Mouse (Mus musculus) midbrain, embryonic 10.5 days (tissue): ENCODE results near the gene Mark4. TPM values are rescaled to one million over a fixed set of nuclear protein-coding genes. Genes with fewer than 3 reads are reported as not detected.

Source experiments
- DNase-seq: peaks from one replicate; pipeline ENCODE4 v3.0.0-alpha.2; 2017; ENCODE audit warnings: low spot score
- H3K27ac ChIP-seq: fragments of 300-500 bp; sonication (generic); replicated peaks from 2 replicates; pipeline ENCODE4 v1.5.1; 2016; ENCODE audit warnings: mild to moderate bottlenecking
- H3K27me3 ChIP-seq: fragments of 300-500 bp; sonication (generic); 2 replicates; pipeline ENCODE4 v1.6.1; 2016; ENCODE audit warnings: low read depth, mild to moderate bottlenecking; ENCODE audit not compliant: poor library complexity, severe bottlenecking
- H3K36me3 ChIP-seq: fragments of 300-500 bp; sonication (generic); 2 replicates; pipeline ENCODE4 v1.6.1; 2016; ENCODE audit warnings: mild to moderate bottlenecking, moderate library complexity
- H3K4me1 ChIP-seq: fragments of 300-500 bp; sonication (generic); 2 replicates; pipeline ENCODE4 v1.6.1; 2016
- H3K4me3 ChIP-seq: fragments of 300-500 bp; sonication (generic); 2 replicates; pipeline ENCODE4 v1.5.1; 2016; ENCODE audit warnings: mild to moderate bottlenecking, moderate library complexity
- H3K9me3 ChIP-seq: fragments of 300-500 bp; sonication (generic); replicated peaks from 2 replicates; pipeline ENCODE4 v1.6.1; 2016; ENCODE audit warnings: mild to moderate bottlenecking
- WGBS: fragments of 180-500 bp; shearing (Covaris S2); methylation state at CpG from one replicate; pipeline ENCODE4 v1.1.7; 2016; 5-methylcytosine and 5-hydroxymethylcytosine counted together
- polyA plus RNA-seq: library from polyadenylated mRNA; unstranded; fragments of >200 nt; fragmentation: Nextera tagmentation; extraction: Ambion mirVana; gene quantifications from 2 replicates; pipeline ENCODE4 v1.2.1, GENCODE M21; 2016

Gene Mark4
- polyA plus RNA-seq, 1 experiment from 2014 or later: 8.0 TPM

DNA sequence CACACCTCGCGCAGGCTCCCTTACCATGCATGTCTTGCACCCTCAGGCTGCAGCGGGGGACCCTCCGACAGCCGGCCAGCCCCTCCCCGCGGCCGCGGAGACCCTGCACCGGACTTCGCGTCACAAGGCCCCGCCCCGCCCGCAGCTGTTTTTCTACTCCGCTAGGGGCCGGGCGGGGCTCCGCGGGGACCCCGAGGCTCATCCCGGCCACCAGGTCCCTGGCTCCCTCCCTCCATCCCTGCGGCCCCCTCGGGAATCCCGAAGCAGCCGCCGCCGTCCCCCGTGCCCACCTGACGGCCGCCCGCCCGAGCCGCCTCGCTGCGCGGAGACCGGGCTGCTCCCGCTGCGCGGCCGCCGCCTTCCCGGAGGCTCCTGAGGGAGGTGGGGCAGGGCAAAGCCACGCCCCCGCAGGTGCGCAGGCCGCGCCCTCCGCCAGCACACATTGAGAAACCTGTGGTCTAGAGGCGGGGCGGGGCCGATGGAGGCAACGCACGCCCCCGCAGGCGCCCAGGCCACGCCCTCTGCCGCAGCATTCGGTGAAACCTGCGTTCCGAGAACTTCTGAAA is 54.8 kb downstream of the Mark4 start, which contains the start of gene Klc3:
Gene Klc3, minus strand, starts transcription at position 374 of the 566 bp plus-strand sequence.
- Histone ChIP-seq H3K36me3 (no peaks in the 10 kb centered on the region), H3K27me3 (peaks cover 82% of the 10 kb centered on the region), H3K4me1 (peaks cover 27% of the 10 kb centered on the region), H3K4me3 (peak within 1 kb of the TSS; percentile 76), H3K9me3 (peaks cover 12% of the 10 kb centered on the region), H3K27ac (peak within 1 kb of the TSS; percentile 53; the same call in 1 of the 2 replicates)
- peak; percentile 48 for DNase-seq
- 1% methylated on average over 62 of the region's 62 CpGs for WGBS

GRCm38 (mm10) chr7:19402535-19403112 is 56.0 kb downstream of the Mark4 start:
- H3K9me3 ChIP-seq: peaks cover 12% of the 10 kb centered on the region
- peaks cover 90% of the 10 kb centered on the region for H3K27me3 ChIP-seq
- DNase-seq: no peak
- 90% methylated on average over 9 of the region's 9 CpGs for WGBS
- H3K36me3 ChIP-seq: no peaks in the 10 kb centered on the region
- no peak overlapping the region for H3K4me3 ChIP-seq
- H3K27ac ChIP-seq: no peak overlapping the region
- peaks cover 27% of the 10 kb centered on the region for H3K4me1 ChIP-seq

- peaks cover under 1% of the 10 kb centered on the region; the same call in 1 of the 2 replicates for H3K36me3 ChIP-seq
- H3K27ac ChIP-seq: no peak overlapping the region
- no peak for DNase-seq
- WGBS: 81% methylated on average over 4 of the region's 4 CpGs
- H3K4me1 ChIP-seq: peaks cover 27% of the 10 kb centered on the region
- peaks cover 12% of the 10 kb centered on the region for H3K9me3 ChIP-seq
- peaks cover 80% of the 10 kb centered on the region for H3K27me3 ChIP-seq
- no peak overlapping the region for H3K4me3 ChIP-seq
These were observed 57.7 kb downstream of the Mark4 start for GRCm38 (mm10) chr7:19400946-19401345.

DNA sequence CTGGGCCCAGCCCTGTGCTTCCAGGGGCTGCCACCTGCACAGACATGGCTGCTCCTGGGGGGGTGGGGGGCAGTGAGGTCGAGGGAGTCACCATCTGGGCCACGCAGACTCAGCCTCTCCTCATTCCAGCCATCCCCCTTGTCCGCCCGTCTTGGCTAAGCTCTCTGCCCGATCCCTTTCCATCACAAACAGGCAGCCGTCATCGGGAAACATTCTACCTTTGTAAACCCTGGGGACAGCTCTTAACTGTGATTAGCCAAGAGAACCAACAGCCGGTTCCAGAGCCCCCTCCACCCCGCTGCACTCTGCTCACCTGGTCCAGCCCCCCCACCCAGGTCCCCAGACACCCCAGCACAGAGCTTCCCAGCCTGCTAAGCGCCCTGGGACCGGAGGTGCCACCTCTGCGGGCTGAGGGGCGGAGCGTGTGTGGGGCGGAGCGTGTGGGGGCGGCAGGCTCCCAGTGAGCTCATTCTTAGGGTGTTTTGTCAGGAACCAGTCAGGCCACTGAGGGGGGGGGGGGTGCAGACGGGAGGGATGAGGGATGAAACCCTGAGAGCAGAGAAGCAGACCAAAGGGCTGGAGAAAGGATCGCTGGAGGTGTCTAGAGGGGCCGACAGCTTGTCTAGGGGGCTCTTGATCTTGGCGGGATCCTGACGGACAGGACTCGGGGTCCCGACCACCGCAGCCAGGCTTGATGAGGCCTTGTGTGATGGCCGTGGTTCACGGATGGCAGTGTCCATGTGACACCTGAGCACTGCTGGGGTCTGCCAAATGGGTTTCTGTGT is 58.9 kb downstream of the Mark4 start:
- WGBS: 2% methylated on average over 27 of the region's 27 CpGs
- 0 out of 2 replicates have a peak overlapping the region, but pooled peaks have one; percentile 3 for H3K27ac ChIP-seq

DNA sequence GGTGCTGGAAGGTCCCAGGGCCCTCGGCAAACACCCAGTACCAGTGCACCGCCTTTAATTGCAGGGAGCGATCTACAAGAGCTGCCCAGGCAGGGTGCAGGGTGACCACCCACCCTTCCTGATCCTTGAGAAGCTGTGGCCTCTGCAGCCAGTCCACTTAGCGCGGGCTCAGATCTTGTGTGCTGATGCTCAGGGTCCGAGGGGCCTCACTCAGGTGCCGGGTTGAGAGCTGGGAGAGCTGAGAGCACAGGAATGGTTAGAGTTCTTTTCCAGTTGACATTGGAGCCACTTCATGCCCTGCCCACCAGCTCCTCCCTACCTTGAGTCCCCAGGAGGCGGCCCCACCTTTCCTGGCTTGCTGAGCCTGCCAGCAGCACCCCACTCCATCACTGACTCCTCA is 64.1 kb downstream of the Mark4 start:
- peaks cover 65% of the 10 kb centered on the region for H3K36me3 ChIP-seq
- no peak for DNase-seq
- H3K27me3 ChIP-seq: peaks cover 15% of the 10 kb centered on the region
- 93% methylated on average over 8 of the region's 8 CpGs for whole genome bisulfite sequencing
- H3K4me1 ChIP-seq: peaks cover 5% of the 10 kb centered on the region
- H3K4me3 ChIP-seq: no peak overlapping the region; the same call in 1 of the 2 replicates
- H3K27ac ChIP-seq: no peak overlapping the region
- no peaks in the 10 kb centered on the region for H3K9me3 ChIP-seq

More for the DNA sequence above, 58.9 kb downstream of the Mark4 start:
- peak; percentile 53 for DNase-seq
- Histone ChIP-seq H3K27me3 (peaks cover 67% of the 10 kb centered on the region), H3K36me3 (peaks cover 13% of the 10 kb centered on the region), H3K4me1 (peaks cover 22% of the 10 kb centered on the region), H3K9me3 (peaks cover 12% of the 10 kb centered on the region), H3K4me3 (peak overlapping the region; percentile 50)

DNA sequence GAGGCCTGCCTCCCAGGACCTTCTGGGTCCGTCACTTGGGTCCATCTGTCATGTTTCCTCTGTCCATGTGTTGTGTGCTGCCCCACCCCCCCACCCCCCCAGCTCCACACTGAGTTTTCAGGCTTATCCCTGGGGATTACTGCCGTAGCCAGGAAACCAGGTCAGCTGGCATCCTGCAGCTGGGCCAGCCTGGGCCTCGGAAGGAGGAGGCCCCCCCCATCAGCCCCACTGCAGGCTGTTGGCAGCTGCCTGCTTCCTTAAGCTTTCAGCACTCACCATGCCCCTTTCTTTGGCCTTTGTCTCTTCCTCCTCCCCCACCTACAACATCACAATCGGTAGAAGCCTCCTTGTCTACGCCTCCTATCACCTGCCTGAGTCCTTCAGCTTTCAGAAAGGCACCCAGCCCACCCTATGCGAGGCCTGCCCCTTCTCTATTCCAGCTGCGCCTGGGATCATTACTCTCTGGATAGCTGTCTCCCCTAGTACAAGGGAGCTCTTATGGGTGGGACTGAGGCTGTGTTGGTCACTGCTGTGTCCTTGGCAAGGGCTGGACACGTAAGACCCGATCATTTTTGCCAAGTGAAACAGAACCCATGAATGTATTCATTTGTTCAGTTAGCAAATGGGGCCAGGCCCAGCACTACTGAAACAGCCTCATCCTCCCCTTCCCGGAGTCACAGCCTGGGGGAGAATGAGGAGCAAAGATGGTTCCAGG is 69.8 kb downstream of the Mark4 start:
- H3K9me3 ChIP-seq: no peaks in the 10 kb centered on the region
- no peak for DNase-seq
- peak overlapping the region; percentile 10; the same call in 1 of the 2 replicates for H3K4me3 ChIP-seq
- no peaks in the 10 kb centered on the region for H3K27me3 ChIP-seq
- H3K4me1 ChIP-seq: peaks cover 19% of the 10 kb centered on the region
- peaks cover 100% of the 10 kb centered on the region for H3K36me3 ChIP-seq
- H3K27ac ChIP-seq: peak overlapping the region; percentile 79
- 70% methylated on average over 10 of the region's 10 CpGs for WGBS

- Histone ChIP-seq H3K4me3 (peak overlapping the region; percentile 91), H3K9me3 (no peaks in the 10 kb centered on the region), H3K4me1 (peaks cover 28% of the 10 kb centered on the region), H3K27ac (no peak overlapping the region), H3K36me3 (peaks cover 59% of the 10 kb centered on the region), H3K27me3 (no peaks in the 10 kb centered on the region)
- DNase-seq: no peak
- 90% methylated on average over 9 of the region's 9 CpGs for WGBS
These were observed 74.9 kb downstream of the Mark4 start for GRCm38 (mm10) chr7:19383708-19384107.

GRCm38 (mm10) chr7:19382166-19382541 is 76.5 kb downstream of the Mark4 start:
- no peak for DNase-seq
- WGBS: under 1% methylated on average over 28 of the region's 37 CpGs
- Histone ChIP-seq H3K4me1 (peaks cover 19% of the 10 kb centered on the region), H3K9me3 (no peaks in the 10 kb centered on the region), H3K27me3 (no peaks in the 10 kb centered on the region), H3K36me3 (peaks cover 50% of the 10 kb centered on the region), H3K27ac (peak overlapping the region; percentile 83), H3K4me3 (peak overlapping the region; percentile 91)

- H3K36me3 ChIP-seq: peaks cover 47% of the 10 kb centered on the region
- peak; percentile 100 for DNase-seq
- no peaks in the 10 kb centered on the region for H3K27me3 ChIP-seq
- WGBS: 7% methylated on average over 48 of the region's 48 CpGs
- no peaks in the 10 kb centered on the region for H3K9me3 ChIP-seq
- H3K4me1 ChIP-seq: peaks cover 19% of the 10 kb centered on the region
- peak within 1 kb of the TSS; percentile 83 for H3K27ac ChIP-seq
- H3K4me3 ChIP-seq: peak within 1 kb of the TSS; percentile 91
These were observed 77.0 kb downstream of the Mark4 start, which contains the start of gene Ercc2 for GRCm38 (mm10) chr7:19381377-19382165. Gene Ercc2 (plus strand): TSS chr7:19382010.

- peaks cover 9% of the 10 kb centered on the region for H3K4me1 ChIP-seq
- no peak overlapping the region for H3K27ac ChIP-seq
- DNase-seq: no peak
- H3K27me3 ChIP-seq: no peaks in the 10 kb centered on the region
- peaks cover 39% of the 10 kb centered on the region for H3K36me3 ChIP-seq
- H3K4me3 ChIP-seq: no peak overlapping the region
- 63% methylated on average over 8 of the region's 8 CpGs for WGBS
- no peaks in the 10 kb centered on the region for H3K9me3 ChIP-seq
These were observed 80.6 kb downstream of the Mark4 start for GRCm38 (mm10) chr7:19378049-19378448.

DNA sequence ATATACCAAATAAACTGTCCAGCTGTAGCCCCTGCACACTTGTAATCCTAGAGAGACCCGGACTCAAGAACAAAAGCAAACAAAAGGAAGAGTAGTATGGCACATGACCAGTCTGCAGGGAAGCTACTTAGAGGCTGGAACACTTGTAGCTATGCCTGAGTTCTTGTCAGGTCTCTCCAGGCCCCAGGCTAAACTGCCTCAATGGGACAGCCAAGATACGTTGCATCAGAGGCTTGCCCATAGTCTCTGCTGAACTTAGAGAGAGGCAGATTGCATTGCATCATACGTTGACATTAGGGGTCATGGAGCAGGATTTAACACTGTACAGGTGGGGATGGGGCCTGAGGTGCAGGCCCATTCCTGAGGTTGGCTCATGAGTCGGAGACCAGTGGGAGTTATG is 82.6 kb downstream of the Mark4 start:
- no peak overlapping the region for H3K27ac ChIP-seq
- peaks cover 51% of the 10 kb centered on the region for H3K36me3 ChIP-seq
- 88% methylated on average over 4 of the region's 4 CpGs for WGBS
- no peak overlapping the region for H3K4me3 ChIP-seq
- no peaks in the 10 kb centered on the region for H3K9me3 ChIP-seq
- H3K4me1 ChIP-seq: no peaks in the 10 kb centered on the region
- DNase-seq: no peak
- no peaks in the 10 kb centered on the region for H3K27me3 ChIP-seq

DNA sequence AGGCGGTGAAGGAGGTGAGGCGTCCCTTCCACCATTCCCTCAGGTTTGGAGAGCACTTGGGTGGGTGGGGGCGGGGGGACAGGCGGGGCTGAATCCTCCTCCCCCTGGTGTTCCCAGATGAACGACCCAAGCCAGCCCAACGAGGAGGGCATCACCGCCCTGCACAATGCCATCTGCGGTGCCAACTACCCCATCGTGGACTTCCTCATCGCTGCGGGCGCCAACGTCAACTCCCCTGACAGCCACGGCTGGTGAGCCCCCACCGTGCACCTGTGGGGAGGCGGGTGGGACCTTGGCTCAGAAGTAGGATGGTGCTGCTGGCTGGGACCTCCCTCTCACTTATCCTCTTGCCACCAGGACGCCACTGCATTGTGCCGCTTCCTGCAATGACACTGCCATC is 83.3 kb downstream of the Mark4 start:
- Histone ChIP-seq H3K27ac (no peak overlapping the region), H3K27me3 (peaks cover 4% of the 10 kb centered on the region; the same call in 1 of the 2 replicates), H3K4me1 (0 out of 2 replicates have a peak, but pooled peaks cover under 1% of the 10 kb centered on the region), H3K36me3 (peaks cover 57% of the 10 kb centered on the region), H3K9me3 (no peaks in the 10 kb centered on the region), H3K4me3 (no peak overlapping the region)
- 76% methylated on average over 18 of the region's 18 CpGs for WGBS
- DNase-seq: no peak
